Comparison of ENCODE assay signal across 14 mouse cellular contexts in genomic region chr16:45654465-45654864, GRCm38 (mm10). TPM values are rescaled to one million over a fixed set of nuclear protein-coding genes. Genes with fewer than 3 reads are reported as not detected.
DNase-seq lines count a peak whose midpoint lies in the region; ATAC-seq and TF ChIP-seq lines count a peak whose summit lies in the region.
"Had no signal": no experiment of that assay in that cellular context is flagged by ENCODE, and none has a peak within 500 bp of the region (broad histone marks: within the 10 kb centered on the region; RNA-seq: fewer than 3 reads in every experiment).

No protein-coding gene starts in this region.

- no peak overlapping the region for H3K9ac ChIP-seq in heart, embryonic 11.5 days (ENCODE audit: low read depth, low read length)
- no peak overlapping the region for H3K9ac ChIP-seq in lung, embryonic 14.5 days
- H3K9ac ChIP-seq in limb, embryonic 13.5 days = no peak overlapping the region

- H3K9me3 ChIP-seq in heart, embryonic 11.5 days (replicated peaks; ENCODE audit: control insufficient read depth, low read length) = no peaks in the 10 kb centered on the region
- no peaks in the 10 kb centered on the region for H3K9me3 ChIP-seq in lung, embryonic 14.5 days (ENCODE audit: low read depth, low read length)
- no peaks in the 10 kb centered on the region for H3K9me3 ChIP-seq in limb, embryonic 13.5 days

- peak overlapping the region; percentile 84 for H3K4me2 ChIP-seq in heart, embryonic 11.5 days
- peak overlapping the region; percentile 66; the same call in 1 of the 2 replicates for H3K4me2 ChIP-seq in lung, embryonic 14.5 days
- H3K4me2 ChIP-seq in limb, embryonic 13.5 days (replicated peaks) = peak overlapping the region; percentile 76; the same call in 1 of the 2 replicates

- WGBS in heart, embryonic 11.5 days (ENCODE audit: insufficient replicate concordance) = 67% methylated on average over 9 of the region's 9 CpGs
- 63% methylated on average over 9 of the region's 9 CpGs for WGBS in lung, embryonic 14.5 days
- WGBS in limb, embryonic 13.5 days = 64% methylated on average over 9 of the region's 9 CpGs
- 38% methylated on average over 9 of the region's 9 CpGs for WGBS in small intestine, adult 2 months

- no peak overlapping the region for H3K4me3 ChIP-seq in heart, embryonic 11.5 days (ENCODE audit: low read depth, low read length)
- H3K4me3 ChIP-seq in lung, embryonic 14.5 days (ENCODE audit: low read depth, low read length) = no peak overlapping the region
- peak overlapping the region; percentile 38; the same call in 1 of the 2 replicates for H3K4me3 ChIP-seq in limb, embryonic 13.5 days
- no peak overlapping the region for H3K4me3 ChIP-seq in small intestine, adult 2 months (ENCODE audit: low read depth, low read length)

- TF ChIP-seq CTCF in lung, embryonic 14.5 days (IDR thresholded peaks at IDR 0.05; ENCODE audit: low read depth) = no peak
- no peak for TF ChIP-seq CTCF in small intestine, adult 2 months (IDR thresholded peaks at IDR 0.05; ENCODE audit: extremely low read depth, insufficient read length, insufficient replicate concordance, low read depth, low read length)

- 0 out of 2 replicates have a peak, but pooled peaks cover 6% of the 10 kb centered on the region for H3K27me3 ChIP-seq in heart, embryonic 11.5 days (ENCODE audit: control insufficient read depth, insufficient read depth, low read length)
- H3K27me3 ChIP-seq in lung, embryonic 14.5 days (ENCODE audit: insufficient read depth, low read length) = 0 out of 2 replicates have a peak, but pooled peaks cover 4% of the 10 kb centered on the region
- peaks cover 31% of the 10 kb centered on the region for H3K27me3 ChIP-seq in limb, embryonic 13.5 days
- no peaks in the 10 kb centered on the region for H3K27me3 ChIP-seq in small intestine, adult 2 months (ENCODE audit: control insufficient read depth, insufficient read depth, low read length)

- DNase-seq in heart, postnatal 4 days = no peak
- no peak for DNase-seq in lung, embryonic 14.5 days
- no peak for DNase-seq in lung, postnatal 36 days
- DNase-seq in layer of hippocampus, adult 18-20 months (ENCODE audit: low spot score in 2 of 2) = no peak
- no peak for DNase-seq in layer of hippocampus, postnatal 14 days (ENCODE audit: low spot score in 2 of 2)
- DNase-seq: adrenal gland, postnatal 14 days; cerebellum, adult 11 months; gastrocnemius, postnatal 10 days; left cerebral cortex, postnatal 4 days; right cerebral cortex, postnatal 14 days had no signal

- no peak for ATAC-seq in heart, embryonic 11.5 days (replicated peaks; ENCODE audit: insufficient number of reproducible peaks, low FRiP score, low TSS enrichment)
- peak; percentile 21; the same call in 1 of the 2 replicates for ATAC-seq in lung, embryonic 14.5 days (ENCODE audit: insufficient read depth)
- no peak for ATAC-seq in limb, embryonic 13.5 days (ENCODE audit: low FRiP score, low read depth)

- H3K27ac ChIP-seq in heart, embryonic 11.5 days (ENCODE audit: low read depth, low read length) = no peak overlapping the region
- no peak overlapping the region for H3K27ac ChIP-seq in lung, embryonic 14.5 days (ENCODE audit: low read depth)
- H3K27ac ChIP-seq in limb, embryonic 13.5 days = no peak overlapping the region
- H3K27ac ChIP-seq in small intestine, adult 2 months (ENCODE audit: insufficient read depth, low read depth, low read length) = peak overlapping the region; percentile 71

- TF ChIP-seq POLR2A in small intestine, adult 2 months (IDR thresholded peaks at IDR 0.05; ENCODE audit: low read depth, low read length) = no peak

- no peaks in the 10 kb centered on the region for H3K36me3 ChIP-seq in heart, embryonic 11.5 days (ENCODE audit: control insufficient read depth, insufficient read depth, low read length)
- no peaks in the 10 kb centered on the region for H3K36me3 ChIP-seq in lung, embryonic 14.5 days (ENCODE audit: insufficient read depth)
- H3K36me3 ChIP-seq in limb, embryonic 13.5 days = no peaks in the 10 kb centered on the region
- H3K36me3 ChIP-seq in small intestine, adult 2 months (ENCODE audit: control insufficient read depth, insufficient read depth, low read length) = 0 out of 2 replicates have a peak, but pooled peaks cover 2% of the 10 kb centered on the region

- H3K4me1 ChIP-seq in heart, embryonic 11.5 days (ENCODE audit: control insufficient read depth, insufficient read depth, low read length) = peaks cover 11% of the 10 kb centered on the region; the same call in 1 of the 2 replicates
- 0 out of 2 replicates have a peak, but pooled peaks cover 7% of the 10 kb centered on the region for H3K4me1 ChIP-seq in lung, embryonic 14.5 days (ENCODE audit: insufficient read depth)
- peaks cover 11% of the 10 kb centered on the region; the same call in 1 of the 2 replicates for H3K4me1 ChIP-seq in limb, embryonic 13.5 days
- peaks cover 17% of the 10 kb centered on the region; the same call in 1 of the 2 replicates for H3K4me1 ChIP-seq in small intestine, adult 2 months (ENCODE audit: control insufficient read depth, insufficient read depth, insufficient read length, low read length)

RNA-seq across cellular contexts. Expression of gene BC016579, which starts 0.6 kb away (rescaled TPM):
- polyA plus RNA-seq in heart, embryonic 11.5 days (2014; fragmentation: Nextera tagmentation; extraction: Ambion mirVana) = 0.17 and 0.19 TPM in 2 replicates
- not detected for total RNA-seq in heart, postnatal 4 days (2021)
- 0.18 and 0.68 TPM in 2 replicates for polyA plus RNA-seq in lung, embryonic 14.5 days (2014; fragmentation: Nextera tagmentation; extraction: Ambion mirVana)
- polyA plus RNA-seq in limb, embryonic 13.5 days (2015; fragmentation: Nextera tagmentation; extraction: Ambion mirVana) = 0.10 and 0.11 TPM in 2 replicates
- polyA plus RNA-seq in small intestine, adult 2 months (2012; rRNA removed) = 1.3 and 2.1 TPM in 2 replicates
- total RNA-seq in layer of hippocampus, adult 18-20 months (2021) = under 1 TPM; 0.25 to 0.30 TPM
- total RNA-seq in layer of hippocampus, postnatal 14 days (2021) = not detected
- total RNA-seq: adrenal gland, postnatal 14 days; gastrocnemius, postnatal 10 days; left cerebral cortex, postnatal 4 days had no signal
- polyA plus RNA-seq: C2C12 had no signal

RNA-seq across cellular contexts. Expression of gene Tmprss7, which starts 39.0 kb away (rescaled TPM):
- 0.09 and 0.31 TPM in 2 replicates for polyA plus RNA-seq in heart, embryonic 11.5 days (2014; fragmentation: Nextera tagmentation; extraction: Ambion mirVana)
- total RNA-seq in heart, postnatal 4 days (2021) = not detected
- 0.11 TPM in 1 of 2 replicates, not detected in the other for polyA plus RNA-seq in lung, embryonic 14.5 days (2014; fragmentation: Nextera tagmentation; extraction: Ambion mirVana)
- polyA plus RNA-seq in limb, embryonic 13.5 days (2015; fragmentation: Nextera tagmentation; extraction: Ambion mirVana) = 0.09 and 0.24 TPM in 2 replicates
- 0.10 and 0.20 TPM in 2 replicates for polyA plus RNA-seq in small intestine, adult 2 months (2012; rRNA removed)
- under 1 TPM; 0.56 to 0.62 TPM for total RNA-seq in layer of hippocampus, adult 18-20 months (2021)
- 1 to 10 TPM in 1 of 2 experiments, under 1 TPM in 1; 0.91 to 2.4 TPM for total RNA-seq in layer of hippocampus, postnatal 14 days (2021)
- total RNA-seq: gastrocnemius, postnatal 10 days had no signal
- polyA plus RNA-seq: C2C12 had no signal

RNA-seq across cellular contexts. Expression of gene Gcsam, which starts 44.3 kb away (rescaled TPM):
- polyA plus RNA-seq in heart, embryonic 11.5 days (2014; fragmentation: Nextera tagmentation; extraction: Ambion mirVana) = 0.16 and 0.28 TPM in 2 replicates
- under 1 TPM in 1 of 2 experiments, not detected in 1; 0.19 TPM for total RNA-seq in heart, postnatal 4 days (2021)
- polyA plus RNA-seq in lung, embryonic 14.5 days (2014; fragmentation: Nextera tagmentation; extraction: Ambion mirVana) = 0.13 and 0.46 TPM in 2 replicates
- 0.33 and 0.41 TPM in 2 replicates for polyA plus RNA-seq in limb, embryonic 13.5 days (2015; fragmentation: Nextera tagmentation; extraction: Ambion mirVana)
- 0.06 and 0.11 TPM in 2 replicates for polyA plus RNA-seq in small intestine, adult 2 months (2012; rRNA removed)
- not detected for total RNA-seq in layer of hippocampus, adult 18-20 months (2021)
- total RNA-seq in layer of hippocampus, postnatal 14 days (2021) = not detected
- total RNA-seq: adrenal gland, postnatal 14 days; left cerebral cortex, postnatal 4 days had no signal
- polyA plus RNA-seq: C2C12 had no signal
